Mouse (Mus musculus) kidney, postnatal 4 days (tissue): Measurements from ENCODE around the gene Duxf3.
"Not testable (repeated sequence)": the region's sequence is repeated elsewhere in the genome, so short reads cannot be mapped to it uniquely, and the experiment has no call there.

Source experiments
- DNase-seq, 2 experiments: peaks; one replicate each; pipeline ENCODE4 v3.0.0; 2021; ENCODE audit warnings: mixed read lengths in 2 of 2

The Duxf3 gene

DNA sequence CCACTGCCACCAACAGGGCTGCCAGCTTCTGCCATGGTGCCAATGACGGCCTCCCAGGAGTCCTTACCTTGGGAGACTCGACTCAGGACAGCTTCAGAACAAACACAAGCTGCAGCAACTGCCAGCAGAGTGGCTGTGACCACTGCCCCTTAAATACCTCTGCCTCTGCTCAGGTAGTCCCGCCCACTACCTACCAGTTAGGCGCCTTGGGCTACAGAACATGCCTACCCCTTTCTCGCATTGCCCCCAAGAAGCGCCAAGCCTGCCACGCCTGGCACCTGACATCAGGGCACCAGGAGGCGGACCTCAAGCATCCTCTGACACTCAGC is at the start of gene Duxf3:
TSS of gene Duxf3 (minus strand) at position 35 of the 329 bp plus-strand sequence.
- DNase-seq = not testable (repeated sequence)

DNA sequence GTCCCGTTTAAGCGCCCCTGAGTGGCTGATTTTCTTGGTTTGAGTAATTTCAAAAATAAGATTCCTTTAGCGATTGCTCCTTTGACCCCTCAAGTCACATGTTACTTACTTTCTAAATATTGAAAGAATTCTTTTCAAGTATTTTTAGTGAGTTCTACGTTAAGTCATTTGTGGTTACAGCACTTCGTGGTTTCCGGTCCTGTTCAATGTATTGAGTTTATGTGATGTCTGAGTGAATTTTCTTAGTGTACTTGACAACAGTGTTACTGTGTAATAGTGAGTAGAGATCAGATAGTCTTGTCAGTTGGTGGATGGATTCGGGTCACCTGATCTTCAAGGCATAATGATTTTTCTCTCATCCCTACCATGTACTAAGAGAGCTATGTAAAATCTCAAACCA is 49.8 kb upstream of the Duxf3 start:
- no peak for DNase-seq

DNA sequence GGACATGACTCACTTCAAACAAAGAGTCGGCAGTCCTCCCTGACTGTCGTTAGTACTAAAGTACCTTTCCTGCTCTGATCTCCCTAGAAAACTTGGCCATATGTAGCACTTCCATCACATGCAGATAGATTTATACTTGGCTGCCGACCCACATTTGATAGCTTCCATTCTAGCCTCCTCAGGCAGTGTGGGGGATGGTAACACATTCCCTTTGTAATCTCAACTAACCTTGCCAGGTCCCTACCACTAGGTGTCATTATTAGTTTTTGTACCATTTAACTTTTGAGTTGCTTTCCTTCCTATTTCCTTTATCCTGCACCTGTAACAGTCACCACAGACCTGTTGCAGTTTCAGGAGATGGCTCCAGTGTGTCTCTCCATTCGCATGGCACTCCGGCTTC is 26.0 kb upstream of the Duxf3 start:
- no peak for DNase-seq

DNA sequence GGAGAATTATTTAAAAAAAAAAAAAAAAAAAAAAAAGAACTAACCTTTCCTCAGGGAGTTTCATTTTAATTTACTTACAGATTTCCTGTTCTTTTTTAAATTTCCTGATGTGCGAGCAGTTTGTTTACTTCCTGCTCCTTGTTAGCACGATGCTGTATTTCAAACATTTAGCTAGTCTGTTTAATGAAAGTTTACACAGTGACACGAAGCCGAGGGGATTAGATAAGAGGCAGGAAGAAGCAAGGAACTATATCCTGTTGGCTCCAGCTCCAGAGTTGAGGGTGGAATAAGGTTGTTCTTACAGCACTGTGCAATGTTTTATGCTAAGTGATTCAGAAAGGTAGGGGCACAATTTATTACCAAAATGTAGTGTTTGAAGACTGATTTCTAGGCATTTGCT is 23.5 kb upstream of the Duxf3 start:
- DNase-seq = no peak

DNA sequence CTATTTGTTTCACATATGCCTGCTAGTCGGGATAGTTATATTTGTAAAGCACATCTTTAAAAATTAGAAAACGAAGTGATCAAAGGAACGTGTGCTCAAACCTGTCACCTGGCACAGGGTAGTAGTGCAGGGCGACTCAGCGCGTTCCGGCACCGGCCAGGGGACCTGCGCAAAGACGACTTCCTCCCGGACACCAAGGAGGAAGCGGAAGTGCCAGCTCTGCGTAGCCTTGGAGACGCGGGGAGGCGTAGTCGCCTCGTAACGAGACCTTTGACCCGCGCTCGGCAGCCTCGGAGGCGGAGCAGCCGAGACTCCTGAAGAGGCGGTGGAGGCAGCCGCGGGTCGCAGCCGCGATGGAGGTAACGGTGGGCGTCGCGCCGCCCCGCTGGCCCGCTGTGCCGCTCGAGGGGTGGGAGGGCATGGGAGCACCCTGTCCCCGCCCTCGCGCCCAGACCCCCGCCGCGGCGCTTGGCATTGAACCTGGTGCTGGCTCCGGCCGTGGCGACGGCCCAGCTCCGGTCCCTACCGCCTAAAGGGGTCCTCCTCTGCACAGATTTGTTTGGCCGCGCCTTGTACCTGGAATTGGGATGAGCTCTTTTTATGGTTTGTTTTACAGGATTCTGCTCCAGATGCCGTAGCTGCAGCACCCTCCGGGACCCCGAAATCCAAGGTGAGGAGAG is 22.9 kb upstream of the Duxf3 start, which contains the start of gene Gcc2:
TSS of gene Gcc2 (plus strand) at position 285 of the 680 bp plus-strand sequence.
- DNase-seq = peak; percentile 95 to 97

DNA sequence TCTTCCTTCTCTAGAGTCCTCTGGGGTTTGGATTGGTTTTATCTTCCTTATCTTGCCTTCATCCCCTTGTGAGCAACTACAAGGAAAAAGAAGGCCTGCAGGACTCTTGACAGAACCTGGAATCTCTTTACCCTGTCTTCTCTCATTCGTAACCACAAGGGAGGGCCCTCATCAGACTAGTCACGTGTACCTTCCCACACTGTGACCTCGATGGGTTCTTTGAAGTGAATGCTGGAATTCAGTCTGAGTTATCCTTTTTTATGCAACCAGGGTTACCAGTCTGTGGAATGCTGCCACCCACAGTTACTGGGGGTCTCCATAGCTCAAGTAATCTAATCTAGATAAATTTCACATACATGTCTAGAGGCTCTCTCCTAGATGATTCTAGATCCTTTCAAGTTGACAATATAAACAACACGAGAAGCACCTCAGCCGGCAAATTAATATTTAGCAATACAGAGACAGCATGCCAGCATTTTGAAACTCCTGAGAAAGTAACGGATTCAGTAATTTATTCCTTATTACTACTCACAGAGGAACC is 22.2 kb upstream of the Duxf3 start:
- DNase-seq = no peak

DNA sequence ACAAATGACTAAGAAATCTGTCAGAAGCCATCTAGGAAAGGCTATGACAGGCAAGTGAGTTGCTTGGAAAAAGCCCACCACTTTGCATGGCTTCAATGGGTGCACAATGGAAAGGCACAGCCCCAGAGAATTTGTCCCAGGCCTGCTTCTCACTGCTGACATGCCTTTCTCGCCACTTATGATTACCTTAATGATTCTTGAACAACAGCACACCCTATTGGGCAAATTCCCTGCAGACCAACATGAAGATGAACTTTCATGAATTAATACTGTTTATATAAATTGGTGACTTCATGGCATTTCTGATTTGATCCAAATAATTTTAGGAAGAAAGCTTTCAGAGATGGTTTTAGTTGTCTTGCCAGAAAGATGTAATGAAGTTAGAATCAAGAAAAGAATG is 17.1 kb upstream of the Duxf3 start:
- DNase-seq = no peak

DNA sequence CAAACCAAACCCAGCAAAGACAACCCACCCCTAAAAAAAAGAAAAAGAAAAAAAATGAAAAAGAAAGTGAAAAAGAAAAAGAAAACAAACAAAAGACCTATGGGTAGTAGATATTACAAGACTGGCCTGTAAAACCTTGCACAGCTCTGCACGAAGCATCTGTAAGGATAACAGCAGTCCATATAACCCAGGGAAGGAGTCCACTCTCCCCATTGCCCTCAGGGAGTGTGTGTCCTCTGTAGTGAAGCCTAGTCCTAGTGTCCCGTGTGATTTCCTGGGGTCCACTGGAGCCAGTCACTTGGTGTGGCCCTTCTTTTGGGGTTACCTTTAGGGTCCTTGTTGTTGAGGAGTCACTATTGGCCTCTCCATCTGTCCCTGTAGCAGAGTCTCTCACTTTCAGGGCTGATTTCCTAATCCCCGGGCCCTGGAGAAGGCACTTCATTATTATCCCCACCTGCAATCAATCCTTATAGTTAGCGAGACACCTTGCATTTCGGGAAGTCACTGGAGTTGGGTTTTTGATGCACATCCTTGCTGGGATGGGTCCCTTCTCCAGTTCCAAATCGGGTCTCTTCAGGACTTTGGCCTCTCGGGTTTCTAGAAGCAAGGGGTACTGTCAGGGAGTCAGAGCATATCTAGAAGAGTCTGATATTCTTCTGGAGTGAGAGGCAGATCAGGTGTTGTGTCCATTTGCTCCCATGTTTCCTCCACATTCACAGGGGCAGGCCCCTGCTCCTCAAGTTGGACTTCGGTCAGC is 6.7 kb upstream of the Duxf3 start:
- peak; percentile 47 to 53 for DNase-seq

DNA sequence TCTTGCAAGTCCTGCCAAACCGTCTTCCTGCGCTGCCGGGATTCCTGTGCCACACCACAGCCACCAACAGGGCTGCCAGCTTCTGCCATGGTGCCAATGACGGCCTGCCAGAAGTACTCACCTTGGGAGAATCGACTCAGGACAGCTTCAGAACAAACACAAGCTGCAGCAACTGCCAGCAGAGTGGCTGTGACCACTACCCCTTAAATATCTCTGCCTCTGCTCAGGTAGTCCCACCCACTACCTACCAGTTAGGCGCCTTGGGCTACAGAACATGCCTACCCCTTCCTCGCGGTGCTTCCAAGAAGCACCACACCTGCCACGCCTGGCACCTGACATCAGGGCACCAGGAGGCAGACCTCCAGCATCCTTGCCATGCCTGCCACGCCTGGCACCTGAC is 4.1 kb upstream of the Duxf3 start, which contains the start of gene Gm4981:
TSS of gene Gm4981 (minus strand) at position 89 of the 400 bp plus-strand sequence.
- no peak for DNase-seq

DNA sequence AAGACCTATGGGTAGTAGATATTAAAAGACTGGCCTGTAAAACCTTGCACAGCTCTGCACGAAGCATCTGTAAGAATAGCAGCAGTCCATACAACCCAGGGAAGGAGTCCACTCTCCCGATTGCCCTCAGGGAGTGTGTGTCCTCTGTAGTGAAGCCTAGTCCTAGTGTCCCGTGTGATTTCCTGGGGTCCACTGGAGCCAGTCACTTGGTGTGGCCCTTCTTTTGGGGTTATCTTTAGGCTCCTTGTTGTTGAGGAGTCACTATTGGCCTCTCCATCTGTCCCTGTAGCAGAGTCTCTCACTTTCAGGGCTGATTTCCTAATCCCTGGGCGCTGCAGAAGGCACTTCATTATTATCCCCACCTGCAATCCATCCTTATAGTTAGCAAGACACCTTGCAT is 2.5 kb upstream of the Duxf3 start:
- not testable (repeated sequence) for DNase-seq

DNA sequence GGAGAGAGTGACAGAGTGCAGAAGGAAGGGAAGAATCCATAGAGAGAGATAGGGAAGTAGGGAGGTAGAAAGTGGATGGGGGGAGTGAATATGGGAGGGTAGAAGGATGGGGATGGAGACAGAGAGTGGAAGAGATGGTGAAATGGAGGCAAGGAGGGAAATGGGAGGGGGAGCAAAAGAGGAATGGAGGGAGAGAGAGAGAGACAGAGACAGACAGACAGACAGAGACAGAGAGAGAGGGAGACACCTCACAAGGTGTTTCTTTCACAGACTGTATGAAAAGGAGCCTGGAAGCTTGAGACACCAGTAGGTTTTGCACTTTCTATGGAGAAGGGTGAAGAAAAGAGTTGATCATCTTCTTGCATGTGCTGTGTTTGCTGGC is 1.3 kb upstream of the Duxf3 start:
- not testable (repeated sequence) for DNase-seq

DNA sequence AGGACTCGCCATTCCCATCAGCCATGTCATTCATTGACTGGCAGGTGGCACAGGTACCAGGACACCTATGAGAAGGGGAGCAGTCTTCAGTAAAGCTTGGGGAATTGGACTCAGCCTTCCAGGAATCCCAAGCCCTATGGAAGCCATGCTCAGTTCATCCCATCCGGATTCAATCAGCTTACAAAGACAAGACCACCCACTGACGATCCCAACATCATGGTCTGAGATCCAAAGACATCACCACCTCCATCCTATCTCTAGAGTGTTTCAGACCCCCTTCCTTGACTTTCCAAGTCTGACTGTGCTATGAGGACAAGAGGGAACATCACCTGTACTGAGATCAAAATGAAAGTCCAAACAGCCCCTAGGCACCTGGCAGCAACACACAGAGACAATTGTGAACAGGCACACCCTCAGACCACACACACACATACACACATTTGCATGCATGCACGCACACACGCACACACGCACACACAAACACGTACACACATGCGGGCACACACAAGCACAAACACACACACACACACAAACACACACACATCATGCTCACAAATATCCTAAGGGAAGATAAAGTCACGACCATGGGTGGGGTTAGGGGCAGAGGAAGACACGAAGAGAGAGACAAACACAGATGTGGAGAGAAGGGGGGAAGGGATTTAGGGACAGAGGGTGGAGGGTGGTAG is 722 bp upstream of the Duxf3 start:
- not testable (repeated sequence) for DNase-seq

DNA sequence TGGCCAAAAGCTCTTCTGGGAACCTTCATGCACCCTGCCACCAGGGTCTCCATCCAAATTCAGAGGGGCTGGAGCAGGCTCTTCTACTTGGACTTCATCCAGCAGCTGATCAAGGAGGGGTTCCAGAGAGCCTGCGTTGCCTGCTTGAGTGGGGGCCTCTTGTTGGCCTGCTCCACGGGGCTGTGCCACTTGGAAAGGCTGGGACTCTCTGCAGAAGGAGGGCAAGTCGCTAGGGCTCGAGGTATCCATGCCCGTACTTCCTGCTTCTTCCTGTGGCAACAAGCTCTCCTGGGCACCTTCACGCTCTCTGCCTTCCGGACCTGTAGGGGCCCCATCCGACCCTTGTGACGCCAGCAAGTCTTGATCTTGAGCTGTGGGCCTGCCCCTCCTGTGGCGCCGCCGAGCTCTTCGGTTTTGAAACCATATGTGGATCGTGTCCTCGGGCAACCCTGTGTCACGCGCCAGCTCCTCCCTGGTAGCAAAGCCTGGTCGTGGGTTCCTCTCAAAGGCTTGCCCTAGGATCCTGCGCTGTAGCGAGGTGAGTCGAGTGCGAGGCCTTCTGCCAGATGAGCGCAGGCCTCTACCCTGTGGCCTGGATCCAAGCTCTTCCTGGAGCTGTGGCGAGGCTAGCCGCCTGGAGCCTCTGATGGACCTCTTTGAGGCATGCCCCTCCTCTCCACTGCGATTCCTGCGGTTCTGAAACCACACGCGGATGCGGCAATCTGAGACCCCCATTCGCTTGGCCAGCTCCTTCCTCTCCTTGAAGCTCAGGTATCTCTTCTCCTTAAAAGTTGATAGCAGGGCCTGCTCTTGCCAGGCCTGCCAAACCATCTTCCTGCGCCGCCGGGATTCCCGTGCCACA is 465 bp downstream of the Duxf3 start:
- DNase-seq = peak; percentile 63 to 71

DNA sequence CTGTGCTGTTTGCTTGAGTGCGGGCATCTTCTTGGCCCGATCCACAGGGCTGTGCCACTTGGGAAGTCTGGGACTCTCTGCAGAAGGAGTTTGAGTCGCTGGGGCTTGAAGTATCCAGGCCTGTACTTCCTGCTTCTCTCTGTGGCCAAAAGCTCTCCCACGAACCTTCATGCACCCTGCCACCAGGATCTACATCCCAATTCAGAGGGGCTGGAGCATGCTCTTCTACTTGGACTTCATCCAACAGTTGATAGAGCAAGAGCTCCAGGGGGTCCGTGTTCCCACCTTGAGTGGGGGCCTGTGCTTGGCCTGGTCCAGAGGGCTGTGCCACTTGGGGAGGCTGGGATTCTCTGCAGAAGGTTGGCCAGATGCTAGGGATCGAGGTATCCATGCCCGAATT is 1.4 kb downstream of the Duxf3 start:
- peak; percentile 20 to 34 for DNase-seq

DNA sequence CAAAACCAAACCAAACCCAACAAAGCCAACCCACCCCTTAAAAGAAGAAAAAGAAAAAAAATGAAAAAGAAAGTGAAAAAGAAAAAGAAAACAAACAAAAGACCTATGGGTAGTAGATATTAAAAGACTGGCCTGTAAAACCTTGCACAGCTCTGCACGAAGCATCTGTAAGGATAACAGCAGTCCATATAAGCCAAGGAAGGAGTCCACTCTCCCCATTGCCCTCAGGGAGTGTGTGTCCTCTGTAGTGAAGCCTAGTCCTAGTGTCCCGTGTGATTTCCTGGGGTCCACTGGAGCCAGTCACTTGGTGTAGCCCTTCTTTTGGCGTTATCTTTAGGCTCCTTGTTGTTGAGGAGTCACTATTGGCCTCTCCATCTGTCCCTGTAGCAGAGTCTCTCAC is 2.5 kb downstream of the Duxf3 start:
- not testable (repeated sequence) for DNase-seq

DNA sequence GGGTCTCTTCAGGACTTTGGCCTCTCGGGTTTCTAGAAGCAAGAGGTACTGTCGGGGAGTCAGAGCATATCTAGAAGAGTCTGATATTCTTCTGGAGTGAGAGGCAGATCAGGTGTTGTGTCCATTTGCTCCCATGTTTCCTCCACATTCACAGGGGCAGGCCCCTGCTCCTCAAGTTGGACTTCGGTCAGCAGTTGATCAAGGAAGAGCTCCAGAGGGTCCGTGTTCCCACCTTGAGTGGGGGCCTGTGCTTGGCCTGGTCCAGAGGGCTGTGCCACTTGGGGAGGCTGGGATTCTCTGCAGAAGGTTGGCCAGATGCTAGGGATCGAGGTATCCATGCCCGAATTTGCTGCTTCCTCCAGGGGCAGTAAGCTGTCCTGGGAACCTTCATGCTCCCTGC is 4.7 kb downstream of the Duxf3 start:
- DNase-seq = not testable (repeated sequence)

DNA sequence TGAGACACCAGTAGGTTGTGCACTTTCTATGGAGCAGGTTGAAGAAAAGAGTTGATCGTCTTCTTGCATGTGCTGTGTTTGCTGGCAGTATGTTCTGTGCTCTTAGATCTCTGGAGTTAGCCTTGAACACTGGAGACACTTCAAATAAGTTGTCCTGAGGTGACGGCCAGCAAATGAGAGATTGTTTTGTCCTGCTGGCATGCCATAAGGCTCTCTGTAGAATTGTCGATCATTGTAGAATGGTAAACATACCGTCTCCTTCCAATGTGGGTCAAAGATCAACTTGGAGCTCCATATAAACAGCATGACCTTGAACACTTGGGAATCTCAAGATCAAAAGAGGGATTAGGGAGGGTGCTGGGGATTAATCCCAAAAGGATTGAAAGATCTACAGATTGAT is 6.1 kb downstream of the Duxf3 start:
- not testable (repeated sequence) for DNase-seq

DNA sequence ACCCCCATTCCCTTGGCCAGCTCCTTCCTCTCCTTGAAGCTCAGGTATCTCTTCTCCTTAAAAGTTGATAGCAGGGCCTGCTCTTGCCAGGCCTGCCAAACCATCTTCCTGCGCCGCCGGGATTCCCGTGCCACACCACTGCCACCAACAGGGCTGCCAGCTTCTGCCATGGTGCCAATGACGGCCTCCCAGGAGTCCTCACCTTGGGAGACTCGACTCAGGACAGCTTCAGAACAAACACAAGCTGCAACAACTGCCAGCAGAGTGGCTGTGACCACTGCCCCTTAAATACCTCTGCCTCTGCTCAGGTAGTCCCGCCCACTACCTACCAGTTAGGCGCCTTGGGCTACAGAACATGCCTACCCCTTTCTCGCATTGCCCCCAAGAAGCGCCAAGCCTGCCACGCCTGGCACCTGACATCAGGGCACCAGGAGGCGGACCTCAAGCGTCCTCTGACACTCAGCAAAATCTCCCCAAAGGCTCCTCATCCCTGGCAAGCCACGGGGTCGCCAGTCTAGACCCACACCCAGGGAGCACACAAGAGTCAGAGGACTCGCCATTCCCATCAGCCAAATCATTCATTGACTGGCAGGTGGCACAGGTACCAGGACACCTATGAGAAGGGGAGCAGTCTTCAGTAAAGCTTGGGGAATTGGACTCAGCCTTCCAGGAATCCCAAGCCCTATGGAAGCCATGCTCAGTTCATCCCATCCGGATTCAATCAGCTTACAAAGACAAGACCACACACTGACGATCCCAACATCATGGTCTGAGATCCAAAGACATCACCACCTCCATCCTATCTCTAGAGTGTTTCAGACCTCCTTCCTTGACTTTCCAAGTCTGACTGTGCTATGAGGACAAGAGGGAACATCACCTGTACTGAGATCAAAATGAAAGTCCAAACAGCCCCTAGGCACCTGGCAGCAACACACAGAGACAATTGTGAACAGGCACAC is 7.4 kb downstream of the Duxf3 start, which contains the start of gene AW822073:
TSS of gene AW822073 (minus strand) at position 104 of the 959 bp plus-strand sequence.
- DNase-seq = peak; percentile 37 to 45

DNA sequence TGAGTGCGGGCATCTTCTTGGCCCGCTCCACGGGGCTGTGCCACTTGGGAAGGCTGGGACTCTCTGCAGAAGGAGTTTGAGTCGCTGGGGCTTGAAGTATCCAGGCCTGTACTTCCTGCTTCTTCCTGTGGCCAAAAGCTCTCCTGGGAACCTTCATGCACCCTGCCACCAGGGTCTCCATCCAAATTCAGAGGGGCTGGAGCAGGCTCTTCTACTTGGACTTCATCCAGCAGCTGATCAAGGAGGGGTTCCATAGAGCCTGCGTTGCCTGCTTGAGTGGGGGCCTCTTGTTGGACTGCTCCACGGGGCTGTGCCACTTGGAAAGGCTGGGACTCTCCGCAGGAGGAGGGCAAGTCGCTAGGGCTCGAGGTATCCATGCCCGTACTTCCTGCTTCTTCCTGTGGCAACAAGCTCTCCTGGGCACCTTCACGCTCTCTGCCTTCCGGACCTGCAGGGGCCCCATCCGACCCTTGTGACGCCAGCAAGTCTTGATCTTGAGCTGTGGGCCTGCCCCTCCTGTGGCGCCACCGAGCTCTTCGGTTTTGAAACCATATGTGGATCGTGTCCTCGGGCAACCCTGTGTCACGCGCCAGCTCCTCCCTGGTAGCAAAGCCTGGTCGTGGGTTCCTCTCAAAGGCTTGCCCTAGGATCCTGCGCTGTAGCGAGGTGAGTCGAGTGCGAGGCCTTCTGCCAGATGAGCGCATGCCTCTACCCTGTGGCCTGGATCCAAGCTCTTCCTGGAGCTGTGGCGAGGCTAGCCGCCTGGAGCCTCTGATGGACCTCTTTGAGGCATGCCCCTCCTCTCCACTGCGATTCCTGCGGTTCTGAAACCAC is 8.3 kb downstream of the Duxf3 start:
- peak; percentile 67 to 70 for DNase-seq

DNA sequence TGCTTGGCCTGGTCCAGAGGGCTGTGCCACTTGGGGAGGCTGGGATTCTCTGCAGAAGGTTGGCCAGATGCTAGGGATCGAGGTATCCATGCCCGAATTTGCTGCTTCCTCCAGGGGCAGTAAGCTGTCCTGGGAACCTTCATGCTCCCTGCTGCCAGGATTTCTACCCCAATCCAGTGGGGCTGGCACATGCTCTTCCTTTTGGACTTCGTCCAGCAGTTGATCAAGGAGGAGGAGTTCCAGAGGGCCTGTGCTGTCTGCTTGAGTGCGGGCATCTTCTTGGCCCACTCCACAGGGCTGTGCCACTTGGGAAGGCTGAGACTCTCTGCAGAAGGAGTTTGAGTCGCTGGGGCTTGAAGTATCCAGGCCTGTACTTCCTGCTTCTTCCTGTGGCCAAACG is 9.3 kb downstream of the Duxf3 start:
- DNase-seq = not testable (repeated sequence)
